Mouse (Mus musculus) midbrain, embryonic 11.5 days (tissue): ENCODE results near the gene Smarcc1. TPM values are rescaled to one million over a fixed set of nuclear protein-coding genes. Genes with fewer than 3 reads are reported as not detected.
"Not testable (repeated sequence)": the region's sequence is repeated elsewhere in the genome, so short reads cannot be mapped to it uniquely, and the experiment has no call there.

Source experiments
- ATAC-seq: fragments of 200-750 bp; cut with Nextera tagmentation; 2 replicates; pipeline ENCODE4 v1.8.0; 2017; ENCODE audit warnings: moderate TSS enrichment, moderate library complexity; ENCODE audit not compliant: low FRiP score
- DNase-seq: peaks from one replicate; pipeline ENCODE4 v3.0.0; 2015; ENCODE audit warnings: low spot score; ENCODE audit errors: missing footprints
- H3K27ac ChIP-seq: fragments of 300-500 bp; sonication (generic); 2 replicates; pipeline ENCODE4 v1.5.1; 2014; ENCODE audit warnings: low read depth, low read length
- H3K27me3 ChIP-seq: fragments of 300-500 bp; sonication (generic); 2 replicates; pipeline ENCODE4 v1.6.1; 2014; ENCODE audit warnings: mild to moderate bottlenecking, low read length, moderate library complexity, mixed read lengths; ENCODE audit not compliant: control insufficient read depth, insufficient read depth
- H3K36me3 ChIP-seq: fragments of 300-500 bp; sonication (generic); 2 replicates; pipeline ENCODE4 v1.6.1; 2014; ENCODE audit warnings: mild to moderate bottlenecking, low read length, moderate library complexity, mixed read lengths; ENCODE audit not compliant: control insufficient read depth, insufficient read depth
- H3K4me1 ChIP-seq: fragments of 300-500 bp; sonication (generic); 2 replicates; pipeline ENCODE4 v1.6.1; 2014; ENCODE audit warnings: low read length; ENCODE audit not compliant: control insufficient read depth, insufficient read depth
- H3K4me2 ChIP-seq: fragments of 300-500 bp; sonication (generic); 2 replicates; pipeline ENCODE4 v1.6.1; 2014; ENCODE audit warnings: mild to moderate bottlenecking, moderate library complexity
- H3K4me3 ChIP-seq: fragments of 300-500 bp; sonication (generic); 2 replicates; pipeline ENCODE4 v1.5.1; 2014; ENCODE audit warnings: low read depth, low read length
- H3K9ac ChIP-seq: fragments of 300-500 bp; sonication (generic); 2 replicates; pipeline ENCODE4 v1.6.1; 2014; ENCODE audit warnings: low read length
- H3K9me3 ChIP-seq: fragments of 300-500 bp; sonication (generic); 2 replicates; pipeline ENCODE4 v1.6.1; 2016; ENCODE audit warnings: low read length; ENCODE audit not compliant: control insufficient read depth
- WGBS: fragments of 180-500 bp; shearing (Covaris S2); extraction: QIAGEN DNeasy Blood & Tissue Kit; methylation state at CpG from one replicate; pipeline ENCODE4 v1.1.7; 2014; 5-methylcytosine and 5-hydroxymethylcytosine counted together
- polyA plus RNA-seq: library from polyadenylated mRNA; unstranded; fragments of >200 nt; fragmentation: Nextera tagmentation; extraction: Ambion mirVana; gene quantifications from 2 replicates; pipeline ENCODE4 v1.2.1, GENCODE M21; 2014

The Smarcc1 gene
- 146 and 160 TPM in 2 replicates for polyA plus RNA-seq

DNA sequence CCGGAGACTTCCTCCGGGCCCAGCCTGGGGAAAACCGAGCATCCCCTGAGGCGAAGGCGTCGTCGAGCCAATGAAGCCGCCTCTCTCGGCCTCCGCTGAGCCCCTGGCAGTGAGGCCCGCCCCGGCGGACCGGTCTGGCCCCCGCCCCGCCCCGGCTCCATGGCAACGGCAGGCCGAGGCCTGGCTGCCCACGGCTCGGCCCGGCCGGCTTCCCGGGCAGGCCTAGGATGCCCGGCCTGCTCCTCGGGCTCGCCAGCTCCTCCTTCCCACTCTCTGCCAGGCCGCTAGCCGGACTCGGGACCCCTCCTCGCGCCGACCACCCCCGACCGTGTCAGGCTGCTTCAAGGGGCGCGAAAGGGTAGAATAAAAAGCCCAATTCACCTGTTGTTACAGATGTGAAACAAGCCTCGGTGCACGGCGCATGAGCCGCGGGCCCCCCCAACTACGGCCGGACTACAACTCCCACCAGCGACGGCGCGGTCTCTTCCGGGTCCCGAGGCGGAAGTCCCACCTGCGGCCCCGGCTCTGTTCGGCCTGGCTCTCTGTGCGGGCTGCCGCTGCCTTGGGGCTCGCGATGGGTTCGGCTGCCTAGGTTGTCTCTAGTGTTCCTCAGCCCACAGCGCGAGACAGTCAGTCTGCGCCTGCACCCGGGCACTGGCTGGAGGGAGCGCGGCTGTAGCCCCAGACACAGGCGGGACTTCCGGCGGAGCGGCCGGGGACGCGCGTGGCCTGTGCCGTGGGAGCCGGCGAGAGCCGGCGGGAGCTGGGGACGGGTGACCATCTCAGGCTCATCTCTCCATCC lies at the start of gene Smarcc1:
Gene Smarcc1, plus strand, starts transcription at position 732 of the 802 bp plus-strand sequence.
- WGBS: under 1% methylated on average over 79 of the region's 79 CpGs
- Histone ChIP-seq H3K4me3 (peak within 1 kb of the TSS; percentile 74), H3K27me3 (no peaks in the 10 kb centered on the region), H3K4me1 (peaks cover 10% of the 10 kb centered on the region), H3K36me3 (peaks cover 8% of the 10 kb centered on the region), H3K9me3 (no peaks in the 10 kb centered on the region), H3K9ac (peak within 1 kb of the TSS; percentile 96), H3K4me2 (peak within 1 kb of the TSS; percentile 84), H3K27ac (peak within 1 kb of the TSS; percentile 96)
- ATAC-seq (peak; percentile 97), DNase-seq (peak; percentile 99)

DNA sequence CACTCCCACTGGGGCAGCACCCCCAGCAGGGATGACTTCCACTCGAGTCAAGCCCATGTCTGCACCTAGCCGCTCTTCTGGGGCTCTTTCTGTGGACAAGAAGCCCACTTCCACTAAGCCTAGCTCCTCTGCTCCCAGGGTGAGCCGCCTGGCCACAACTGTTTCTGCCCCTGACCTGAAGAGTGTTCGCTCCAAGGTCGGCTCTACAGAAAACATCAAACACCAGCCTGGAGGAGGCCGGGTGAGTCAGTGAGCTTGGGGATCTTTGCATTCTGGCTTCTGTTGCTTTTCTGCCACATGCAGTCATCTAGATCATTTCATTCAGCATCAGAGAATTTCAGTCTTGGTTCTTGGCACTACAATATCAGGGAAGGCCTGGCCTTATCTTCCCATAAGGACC lies 48.8 kb upstream of the Smarcc1 start:
- H3K4me2 ChIP-seq: no peak overlapping the region
- ATAC-seq (no peak), DNase-seq (no peak)
- H3K9me3 ChIP-seq: no peaks in the 10 kb centered on the region
- no peak overlapping the region for H3K9ac ChIP-seq
- peaks cover 3% of the 10 kb centered on the region; the same call in 1 of the 2 replicates for H3K36me3 ChIP-seq
- H3K4me3 ChIP-seq: no peak overlapping the region
- H3K27me3 ChIP-seq: no peaks in the 10 kb centered on the region
- H3K4me1 ChIP-seq: no peaks in the 10 kb centered on the region
- WGBS: 89% methylated on average over 6 of the region's 6 CpGs
- no peak overlapping the region for H3K27ac ChIP-seq

DNA sequence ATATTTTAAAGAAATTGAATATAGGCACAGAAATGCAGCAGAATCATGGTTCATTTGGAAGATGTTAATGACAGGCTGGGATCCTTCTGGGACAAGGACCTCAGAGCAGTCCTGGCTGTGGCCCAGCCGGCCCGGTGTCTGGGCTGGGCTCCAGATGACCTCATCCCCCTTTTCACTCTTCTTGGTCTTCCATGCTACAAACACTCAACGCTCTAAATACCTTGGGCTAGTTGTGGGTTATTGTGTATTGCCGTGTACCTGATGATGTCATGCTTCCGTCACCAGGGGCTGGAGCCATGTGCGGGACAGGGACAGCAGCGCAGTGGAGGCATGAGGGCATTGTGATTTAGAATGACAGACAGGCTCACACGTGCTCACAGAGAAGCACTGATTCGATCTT lies 47.1 kb upstream of the Smarcc1 start:
- no peak for DNase-seq
- 94% methylated on average over 9 of the region's 9 CpGs for WGBS

DNA sequence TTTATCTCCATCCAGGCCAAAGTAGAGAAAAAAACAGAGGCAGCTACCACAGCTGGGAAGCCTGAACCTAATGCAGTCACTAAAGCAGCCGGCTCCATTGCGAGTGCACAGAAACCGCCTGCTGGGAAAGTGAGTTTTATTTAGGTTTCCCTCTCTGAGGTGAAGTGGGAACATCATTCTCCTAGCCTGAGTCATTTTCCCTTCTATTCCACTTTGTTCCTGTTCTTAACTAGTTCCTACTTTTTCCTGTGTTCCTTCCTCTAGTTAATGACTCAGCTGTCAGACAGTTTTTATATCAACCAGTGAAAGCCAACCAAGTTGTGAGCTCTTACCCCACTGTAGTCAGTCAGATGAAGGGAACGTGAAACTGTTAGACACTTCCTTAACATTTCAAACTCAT lies 46.5 kb upstream of the Smarcc1 start:
- no peak overlapping the region for H3K9ac ChIP-seq
- DNase-seq: no peak
- H3K27me3 ChIP-seq: no peaks in the 10 kb centered on the region
- H3K36me3 ChIP-seq: peaks cover 3% of the 10 kb centered on the region; the same call in 1 of the 2 replicates
- H3K4me2 ChIP-seq: no peak overlapping the region
- WGBS: 89% methylated on average over 4 of the region's 4 CpGs
- no peak for ATAC-seq
- no peaks in the 10 kb centered on the region for H3K4me1 ChIP-seq
- no peaks in the 10 kb centered on the region for H3K9me3 ChIP-seq
- H3K27ac ChIP-seq: no peak overlapping the region
- H3K4me3 ChIP-seq: no peak overlapping the region

More for the DNA sequence above, 47.1 kb upstream of the Smarcc1 start:
- no peak overlapping the region for H3K27ac ChIP-seq
- no peaks in the 10 kb centered on the region for H3K9me3 ChIP-seq
- H3K4me3 ChIP-seq: no peak overlapping the region
- H3K27me3 ChIP-seq: no peaks in the 10 kb centered on the region
- no peak overlapping the region for H3K9ac ChIP-seq
- no peaks in the 10 kb centered on the region for H3K4me1 ChIP-seq
- ATAC-seq: no peak
- peaks cover 3% of the 10 kb centered on the region; the same call in 1 of the 2 replicates for H3K36me3 ChIP-seq
- H3K4me2 ChIP-seq: no peak overlapping the region

DNA sequence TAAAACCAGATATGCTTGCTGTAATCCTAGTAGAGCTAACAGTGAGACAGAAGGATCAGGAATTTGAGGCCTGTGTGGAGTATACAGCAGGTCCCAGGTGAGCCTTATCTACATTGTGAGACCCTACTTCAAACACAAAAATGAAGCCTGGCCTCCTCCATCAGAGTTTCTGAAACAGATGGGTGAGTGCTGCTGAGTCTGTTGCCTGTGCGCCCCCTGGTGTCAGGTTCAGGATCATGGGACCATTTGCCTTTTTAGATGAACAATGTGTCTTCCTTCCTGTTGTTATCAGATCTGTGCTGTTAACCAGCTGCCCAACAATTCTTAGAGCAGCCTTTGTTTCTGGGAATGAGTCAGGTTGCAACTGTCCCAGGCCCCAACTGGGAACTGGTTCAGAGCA lies 45.7 kb upstream of the Smarcc1 start:
- Histone ChIP-seq H3K9ac (no peak overlapping the region), H3K27me3 (no peaks in the 10 kb centered on the region), H3K4me2 (no peak overlapping the region), H3K27ac (no peak overlapping the region), H3K4me1 (no peaks in the 10 kb centered on the region), H3K9me3 (no peaks in the 10 kb centered on the region), H3K36me3 (peaks cover 3% of the 10 kb centered on the region; the same call in 1 of the 2 replicates), H3K4me3 (no peak overlapping the region)
- peak; percentile 62 for ATAC-seq
- WGBS: 0% methylated on average over 1 of the region's 1 CpGs
- DNase-seq: peak; percentile 96

DNA sequence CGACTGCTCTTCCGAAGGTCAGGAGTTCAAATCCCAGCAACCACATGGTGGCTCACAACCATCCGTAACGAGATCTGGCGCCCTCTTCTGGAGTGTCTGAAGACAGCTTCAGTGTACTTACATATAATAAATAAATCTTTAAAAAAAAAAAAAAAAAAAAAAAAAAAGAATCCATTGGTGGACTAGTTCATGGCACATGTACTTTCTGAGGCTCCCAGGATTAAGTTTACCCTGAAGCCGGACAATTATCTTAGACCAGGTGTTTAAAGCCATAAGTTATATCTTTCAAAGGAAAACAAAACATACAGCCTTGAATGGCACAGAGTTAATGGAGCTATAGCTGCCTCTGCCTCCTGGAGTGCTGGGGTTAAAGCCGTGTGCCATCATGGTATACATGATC lies 41.0 kb upstream of the Smarcc1 start:
- not testable (repeated sequence) for H3K9me3 ChIP-seq, H3K4me2 ChIP-seq, H3K27ac ChIP-seq, H3K27me3 ChIP-seq, H3K9ac ChIP-seq, DNase-seq, H3K4me1 ChIP-seq, ATAC-seq, H3K4me3 ChIP-seq, H3K36me3 ChIP-seq
- 88% methylated on average over 4 of the region's 7 CpGs for WGBS

DNA sequence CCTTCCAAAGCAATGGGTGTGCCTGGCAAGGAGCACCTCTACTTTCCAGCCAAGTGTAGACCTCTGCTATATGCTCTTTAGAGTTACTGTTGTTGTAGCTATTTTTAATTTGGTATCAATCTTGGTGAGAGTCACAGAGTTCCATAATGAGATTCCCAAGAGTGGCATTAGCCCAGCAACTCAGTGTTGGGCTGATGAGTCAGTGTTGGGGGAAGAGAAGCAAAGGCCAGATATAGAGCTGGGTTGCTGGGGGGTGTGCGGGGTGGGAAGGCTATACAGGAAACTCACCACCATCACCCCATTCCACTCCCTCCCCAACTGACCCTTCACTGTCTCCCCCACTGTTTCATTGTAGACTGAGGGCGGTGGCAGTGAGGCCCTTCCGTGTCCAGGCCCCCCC lies 36.4 kb upstream of the Smarcc1 start:
- no peak for ATAC-seq
- peaks cover 19% of the 10 kb centered on the region for H3K36me3 ChIP-seq
- H3K4me1 ChIP-seq: no peaks in the 10 kb centered on the region

DNA sequence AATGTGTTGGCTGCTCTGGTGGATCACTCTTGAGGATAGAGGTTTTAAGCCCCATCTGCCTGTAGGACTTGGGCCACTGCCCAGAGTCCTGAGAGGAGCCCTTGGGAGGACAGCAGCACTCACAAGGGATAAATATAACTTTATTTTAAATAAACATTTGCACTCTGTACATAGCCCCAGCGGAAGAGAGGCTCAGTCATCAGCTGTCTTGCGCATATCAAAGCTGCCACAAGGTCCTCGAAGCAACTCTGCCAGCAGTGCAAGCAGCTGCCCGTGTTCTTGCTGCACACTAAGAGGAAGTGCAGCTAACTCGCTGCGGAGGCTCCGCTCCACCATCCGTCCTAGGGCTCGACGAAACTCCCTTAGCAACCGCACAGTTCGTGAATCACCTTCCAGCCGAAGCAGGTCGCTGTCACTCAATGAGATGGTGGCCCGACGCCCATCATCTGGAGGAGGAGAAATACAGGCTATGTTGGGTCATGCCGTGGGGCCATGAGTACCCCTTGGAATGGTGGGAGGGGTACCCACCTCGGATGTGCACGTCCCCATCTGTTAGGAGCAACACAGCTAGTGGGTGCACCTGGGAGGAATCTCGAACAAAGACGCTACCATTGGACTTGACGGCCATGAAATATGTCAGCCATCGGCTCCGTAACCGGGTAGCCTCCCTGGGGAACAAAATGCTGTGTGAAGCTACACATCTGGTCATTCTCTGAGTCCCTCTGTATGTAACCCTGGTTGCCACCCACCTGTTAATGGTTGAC lies 33.1 kb upstream of the Smarcc1 start:
- Histone ChIP-seq H3K27ac (no peak overlapping the region), H3K4me1 (no peaks in the 10 kb centered on the region), H3K27me3 (no peaks in the 10 kb centered on the region), H3K4me3 (no peak overlapping the region), H3K9me3 (no peaks in the 10 kb centered on the region), H3K4me2 (no peak overlapping the region), H3K36me3 (peaks cover 41% of the 10 kb centered on the region), H3K9ac (no peak overlapping the region)
- no peak for DNase-seq
- WGBS: 92% methylated on average over 25 of the region's 25 CpGs
- ATAC-seq: no peak

More for the DNA sequence above, 36.4 kb upstream of the Smarcc1 start:
- H3K4me2 ChIP-seq: no peak overlapping the region
- DNase-seq: no peak
- no peak overlapping the region for H3K27ac ChIP-seq
- 72% methylated on average over 3 of the region's 3 CpGs for WGBS
- H3K4me3 ChIP-seq: no peak overlapping the region
- H3K9ac ChIP-seq: no peak overlapping the region
- no peaks in the 10 kb centered on the region for H3K27me3 ChIP-seq
- no peaks in the 10 kb centered on the region for H3K9me3 ChIP-seq

DNA sequence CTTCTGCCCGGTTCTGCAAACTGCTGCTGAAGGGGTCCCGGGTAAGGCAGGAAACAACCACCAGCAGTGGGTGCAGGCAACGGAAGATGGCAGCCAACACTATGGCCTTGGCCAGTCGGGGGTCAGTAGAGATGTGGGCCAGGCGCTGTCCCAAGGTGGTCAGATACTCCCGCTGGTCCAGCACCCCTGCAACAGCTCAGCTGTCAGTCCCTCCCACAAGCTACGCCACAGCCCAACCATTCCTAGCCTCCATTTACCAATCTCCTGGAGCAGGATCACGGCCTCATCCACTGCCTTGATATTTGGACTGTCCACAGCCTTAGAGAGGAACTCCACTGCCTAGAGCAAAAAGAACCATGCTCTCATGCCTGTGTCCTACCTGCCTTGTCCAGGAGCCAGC lies 31.8 kb upstream of the Smarcc1 start:
- DNase-seq (no peak), ATAC-seq (no peak)
- no peak overlapping the region for H3K27ac ChIP-seq
- H3K4me3 ChIP-seq: no peak overlapping the region
- no peak overlapping the region for H3K4me2 ChIP-seq
- no peak overlapping the region for H3K9ac ChIP-seq
- no peaks in the 10 kb centered on the region for H3K4me1 ChIP-seq
- WGBS: 86% methylated on average over 8 of the region's 8 CpGs
- H3K27me3 ChIP-seq: no peaks in the 10 kb centered on the region
- H3K36me3 ChIP-seq: peaks cover 50% of the 10 kb centered on the region
- no peaks in the 10 kb centered on the region for H3K9me3 ChIP-seq
